ENCODE assay signal across 21 mouse cellular contexts in the genomic region with DNA sequence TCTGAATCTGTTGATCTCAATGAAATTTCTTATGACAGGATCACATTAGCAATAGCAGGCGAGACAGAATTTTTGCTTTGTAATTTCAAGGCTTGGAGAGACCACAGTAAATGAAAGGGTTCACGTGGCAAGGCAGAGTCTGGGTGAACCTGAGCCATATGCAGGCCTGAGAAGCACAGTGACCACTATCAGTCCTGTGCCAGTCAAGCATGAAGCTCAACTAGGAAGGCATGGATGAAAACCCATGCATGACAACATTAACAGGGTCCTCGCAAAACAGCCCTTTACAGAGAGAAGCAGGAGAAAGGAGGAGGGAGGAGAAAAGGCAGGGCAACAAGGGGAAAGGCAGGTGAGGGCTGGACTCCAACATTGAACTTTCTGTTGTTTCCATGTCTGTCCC.
DNase-seq lines count a peak whose midpoint lies in the region; ATAC-seq and TF ChIP-seq lines count a peak whose summit lies in the region.
"Had no signal": no experiment of that assay in that cellular context is flagged by ENCODE, and none has a peak within 500 bp of the region (broad histone marks: within the 10 kb centered on the region; RNA-seq: fewer than 3 reads in every experiment).

No protein-coding gene starts in this region.

- peaks cover 55% of the 10 kb centered on the region for H3K4me1 ChIP-seq in heart, embryonic 13.5 days
- peaks cover 25% of the 10 kb centered on the region for H3K4me1 ChIP-seq in heart, postnatal 0 days (ENCODE audit: control insufficient read depth, insufficient read depth)
- H3K4me1 ChIP-seq: intestine, embryonic 15.5 days had no signal

- no peaks in the 10 kb centered on the region for H3K9me3 ChIP-seq in heart, embryonic 13.5 days
- H3K9me3 ChIP-seq in heart, postnatal 0 days (replicated peaks; ENCODE audit: control insufficient read depth, low read length) = no peaks in the 10 kb centered on the region
- H3K9me3 ChIP-seq: embryonic facial prominence, embryonic 10.5 days; forebrain, embryonic 10.5 days; hindbrain, embryonic 10.5 days; intestine, embryonic 15.5 days had no signal

- H3K4me3 ChIP-seq in heart, embryonic 13.5 days = no peak overlapping the region
- no peak overlapping the region for H3K4me3 ChIP-seq in heart, postnatal 0 days (ENCODE audit: low read depth, low read length)
- no peak overlapping the region for H3K4me3 ChIP-seq in layer of hippocampus, adult 2 months
- H3K4me3 ChIP-seq: embryonic facial prominence, embryonic 10.5 days; erythroblast, embryonic 14.5 days; forebrain, embryonic 10.5 days; gastrocnemius, adult 2 months; hindbrain, embryonic 10.5 days; intestine, embryonic 15.5 days had no signal

- H3K9ac ChIP-seq in heart, embryonic 13.5 days = no peak overlapping the region
- H3K9ac ChIP-seq in heart, postnatal 0 days (replicated peaks; ENCODE audit: low read depth, low read length) = no peak overlapping the region
- H3K9ac ChIP-seq: hindbrain, embryonic 14.5 days; intestine, embryonic 15.5 days had no signal

- H3K27me3 ChIP-seq in heart, embryonic 13.5 days (replicated peaks) = no peaks in the 10 kb centered on the region
- no peaks in the 10 kb centered on the region for H3K27me3 ChIP-seq in heart, postnatal 0 days (ENCODE audit: control insufficient read depth, insufficient read depth, low read length)
- H3K27me3 ChIP-seq: intestine, embryonic 15.5 days had no signal

- DNase-seq in heart, adult 11 months = no peak
- DNase-seq in heart, postnatal 0 days (ENCODE audit: low spot score) = no peak
- DNase-seq in heart, adult 8-10 months (ENCODE audit: low spot score) = no peak
- no peak for DNase-seq in layer of hippocampus, adult 2 months (ENCODE audit: low spot score in 2 of 2)
- no peak for DNase-seq in layer of hippocampus, postnatal 14 days (ENCODE audit: low spot score in 2 of 2)
- DNase-seq: adrenal gland, adult 2 months; adrenal gland, postnatal 25 days; cerebellum, adult 18-20 months; cerebellum, adult 9-11 months; cerebellum, postnatal 36 days; gastrocnemius, adult 2 months; gastrocnemius, postnatal 25 days; kidney, adult 2 months had no signal

- no peak for TF ChIP-seq EP300 in heart, postnatal 0 days (IDR thresholded peaks at IDR 0.05; ENCODE audit: low read depth)

- H3K27ac ChIP-seq in heart, embryonic 13.5 days (replicated peaks) = peak overlapping the region; percentile 60
- H3K27ac ChIP-seq in heart, postnatal 0 days (ENCODE audit: low read depth) = peak overlapping the region; percentile 62
- H3K27ac ChIP-seq in layer of hippocampus, adult 2 months = peak overlapping the region; percentile 21; the same call in 1 of the 2 replicates
- H3K27ac ChIP-seq: embryonic facial prominence, embryonic 10.5 days; forebrain, embryonic 10.5 days; gastrocnemius, adult 2 months; hindbrain, embryonic 10.5 days; hindbrain, embryonic 14.5 days; intestine, embryonic 15.5 days had no signal

- no peak for ATAC-seq in heart, embryonic 13.5 days (ENCODE audit: extremely low read depth, insufficient number of reproducible peaks, low FRiP score, low TSS enrichment)
- no peak for ATAC-seq in heart, postnatal 0 days (ENCODE audit: insufficient read depth, low read depth)
- ATAC-seq: forebrain, embryonic 14.5 days; intestine, embryonic 15.5 days had no signal

- H3K4me2 ChIP-seq in heart, embryonic 13.5 days = no peak overlapping the region
- H3K4me2 ChIP-seq in heart, postnatal 0 days (ENCODE audit: low read depth, low read length) = no peak overlapping the region
- H3K4me2 ChIP-seq: hindbrain, embryonic 14.5 days; intestine, embryonic 15.5 days had no signal

- no peak for TF ChIP-seq CTCF in heart, postnatal 0 days (IDR thresholded peaks at IDR 0.05; ENCODE audit: low read depth)
- no peak for TF ChIP-seq CTCF in layer of hippocampus, adult 2 months (conservative IDR thresholded peaks at IDR 0.05)

- WGBS in heart, embryonic 13.5 days = 81% methylated on average over 3 of the region's 3 CpGs
- WGBS in heart, postnatal 0 days = 84% methylated on average over 3 of the region's 3 CpGs

- H3K36me3 ChIP-seq in heart, embryonic 13.5 days = no peaks in the 10 kb centered on the region
- no peaks in the 10 kb centered on the region for H3K36me3 ChIP-seq in heart, postnatal 0 days (replicated peaks; ENCODE audit: control insufficient read depth, insufficient read depth, low read length)
- H3K36me3 ChIP-seq: embryonic facial prominence, embryonic 10.5 days; forebrain, embryonic 10.5 days; hindbrain, embryonic 10.5 days; intestine, embryonic 15.5 days had no signal
